Mouse (Mus musculus) CH12.LX (cell line): ENCODE data around the gene Aldh1b1.

Experiments used
- CTCF ChIP-seq, 2 experiments: IDR thresholded peaks in 1 of 2; conservative IDR thresholded peaks in 1 of 2; 2 replicates each; pipeline ENCODE4 v1.5.1; 2011 to 2012; ENCODE audit warnings: low read depth in 2 of 2, low read length in 2 of 2, improper control_type of control experiment in 1 of 2, inconsistent platforms in 1 of 2, mild to moderate bottlenecking in 1 of 2, moderate library complexity in 1 of 2
- KAT2A ChIP-seq: IDR thresholded peaks from 2 replicates; pipeline ENCODE4 v1.6.1; 2012; ENCODE audit warnings: low read length, improper control_type of control experiment, inconsistent platforms; ENCODE audit not compliant: insufficient replicate concordance

GRCm38 (mm10) chr4:45819208-45819931 is 20.5 kb downstream of the Aldh1b1 start:
- TF ChIP-seq CTCF (conservative IDR thresholded peaks at IDR 0.05 in 1 of 2, IDR thresholded peaks at IDR 0.05 in 1 of 2; ENCODE audit: low read depth in 2 of 2, low read length in 2 of 2) (no peak), KAT2A (no peak)
